Mouse (Mus musculus) liver, adult 10 weeks (tissue): ENCODE data around the gene Dcaf12. TPM values are rescaled to one million over a fixed set of nuclear protein-coding genes. Genes with fewer than 3 reads are reported as not detected.

Experiments
- polyA plus RNA-seq: library from polyadenylated mRNA; stranded (reverse); fragments of 350-450 nt; fragmentation: Illumina TruSeq; extraction: RNeasy Lipid Tissue Mini Kit (QIAGEN cat#74804); gene quantifications from one replicate; pipeline ENCODE4 v1.2.3, GENCODE M21; 2014; ENCODE audit warnings: low read depth, low replicate concordance

Gene Dcaf12
- polyA plus RNA-seq: 12.3 TPM

GRCm38 (mm10) chr4:41314141-41315129, at the start of gene Dcaf12:
Gene Dcaf12 (minus strand): TSS chr4:41314889.

GRCm38 (mm10) chr4:41348584-41349198, 34.0 kb upstream of the Dcaf12 start, which contains the start of gene Ubap1:
Gene Ubap1 (plus strand): TSS chr4:41348996.

GRCm38 (mm10) chr4:41274980-41275850, 39.5 kb downstream of the Dcaf12 start, which contains the start of gene Ubap2:
Gene Ubap2 (minus strand): TSS chr4:41275144.

Other genes starting within 250 kb of the Dcaf12 start
- not detected for gene Aqp3, start 216.7 kb downstream of the Dcaf12 start, polyA plus RNA-seq
- gene Nol6, start 190.4 kb downstream of the Dcaf12 start, polyA plus RNA-seq: 0.74 TPM
- gene Ube2r2, start 179.1 kb downstream of the Dcaf12 start, polyA plus RNA-seq: 171 TPM
- 8.7 TPM for gene Ubap2, start 39.7 kb downstream of the Dcaf12 start, polyA plus RNA-seq
- gene Ubap1, start 34.1 kb upstream of the Dcaf12 start, polyA plus RNA-seq: 31.5 TPM
- gene Kif24, start 150.0 kb upstream of the Dcaf12 start, polyA plus RNA-seq: 0.16 TPM
- gene Nudt2, start 150.3 kb upstream of the Dcaf12 start, polyA plus RNA-seq: 20.0 TPM
- gene AI464131, start 188.2 kb upstream of the Dcaf12 start, polyA plus RNA-seq: 10.2 TPM
- not detected for gene 1110017D15Rik, start 202.4 kb upstream of the Dcaf12 start, polyA plus RNA-seq